Mouse (Mus musculus) spleen, adult 18-20 months (tissue): ENCODE data around the gene Rasal3.

Experiments used
- DNase-seq, 2 experiments: peaks; one replicate each; pipeline ENCODE4 v3.0.0; 2022; ENCODE audit warnings: mixed read lengths in 2 of 2

The Rasal3 gene

DNA sequence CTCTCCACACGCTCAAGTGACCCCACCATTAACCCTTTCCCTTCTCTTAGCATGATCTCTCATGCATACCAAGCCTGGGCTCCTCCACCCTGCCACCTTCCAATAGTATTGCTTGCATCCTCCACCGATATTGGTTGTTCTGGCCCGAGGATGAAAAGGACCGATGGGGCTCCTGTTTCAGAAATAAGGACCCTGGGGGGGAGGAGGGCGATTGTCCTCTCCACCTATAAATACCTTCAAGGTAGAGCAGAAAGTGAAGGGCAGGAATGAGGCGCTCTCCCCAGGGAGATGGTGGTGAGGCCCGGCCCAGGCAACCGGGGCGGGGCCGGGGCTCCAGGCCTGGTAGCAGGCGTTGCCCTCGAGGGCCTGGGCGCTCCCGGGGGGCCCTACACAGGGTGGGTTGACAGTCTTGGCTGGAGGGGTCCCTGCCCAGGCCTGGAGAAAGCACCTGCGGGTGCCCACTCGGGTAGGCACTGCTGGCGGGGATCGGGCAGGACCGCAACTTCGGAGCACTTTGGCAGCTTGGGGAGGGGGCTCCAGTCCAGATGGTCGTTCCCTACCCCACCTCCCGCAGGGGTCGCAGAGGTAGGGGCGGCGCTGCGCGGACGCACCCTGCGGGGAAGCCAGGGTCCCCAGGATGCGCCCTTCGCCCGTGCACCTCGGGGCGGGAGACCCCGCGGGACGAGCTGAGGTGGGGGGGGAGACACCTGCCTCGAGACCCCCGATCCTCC lies 14.8 kb downstream of the Rasal3 start:
- DNase-seq = peak; percentile 45 to 57

DNA sequence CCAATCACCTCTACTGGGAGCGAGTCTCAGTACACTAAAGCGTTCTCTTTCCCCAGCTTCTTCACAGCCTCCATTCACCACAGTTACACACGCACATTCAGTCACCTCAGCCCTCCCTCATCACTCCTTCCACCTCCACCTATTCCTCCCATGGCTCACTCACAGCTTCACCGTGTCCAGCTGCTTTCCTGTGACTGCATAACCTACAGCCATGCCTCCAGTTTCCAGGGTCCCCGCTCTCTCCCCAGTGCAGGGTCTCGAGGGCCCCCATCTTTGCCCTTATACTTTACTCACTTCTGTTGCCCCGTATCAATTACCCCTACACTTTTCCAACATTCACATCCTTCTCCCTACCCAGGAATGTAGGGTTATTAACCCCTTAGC lies 15.4 kb downstream of the Rasal3 start:
- no peak for DNase-seq

DNA sequence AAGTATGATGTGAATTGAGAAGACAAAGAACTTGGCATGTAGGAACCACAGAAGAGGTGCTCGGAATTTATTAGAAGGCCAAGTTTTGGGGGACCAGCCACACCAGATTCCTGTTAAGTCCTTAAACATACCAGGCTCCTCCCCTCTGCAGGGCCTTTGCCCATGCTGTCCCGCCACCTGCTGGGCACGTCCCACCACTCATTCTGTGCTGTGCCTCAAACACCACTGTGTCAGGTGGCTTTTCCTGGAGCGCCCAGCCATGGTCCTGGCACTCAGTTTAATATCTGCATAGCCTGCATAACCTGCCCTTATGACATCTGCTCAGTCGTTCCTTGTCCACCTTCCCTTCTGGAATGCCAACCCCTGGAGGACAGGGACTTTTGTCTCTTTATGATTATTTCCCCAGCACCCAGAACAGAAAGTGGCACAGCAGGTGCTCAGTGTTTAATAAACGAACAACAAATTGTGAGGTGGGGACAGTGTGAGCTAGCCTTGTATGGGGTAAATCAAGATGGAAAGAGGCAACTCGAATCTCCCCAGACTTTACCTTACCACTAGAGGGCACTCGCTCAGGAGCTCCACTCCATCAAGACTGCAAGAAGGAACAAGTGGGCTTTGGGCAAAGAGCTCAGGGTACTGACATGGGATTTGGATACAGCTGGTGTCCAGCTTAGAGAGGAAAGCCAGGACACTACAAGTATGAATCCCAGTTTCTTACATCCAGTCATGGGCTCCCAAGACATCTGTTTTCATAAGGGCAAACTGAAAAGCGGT lies 16.5 kb downstream of the Rasal3 start:
- peak in 1 of 2 experiments; percentile 53 for DNase-seq

DNA sequence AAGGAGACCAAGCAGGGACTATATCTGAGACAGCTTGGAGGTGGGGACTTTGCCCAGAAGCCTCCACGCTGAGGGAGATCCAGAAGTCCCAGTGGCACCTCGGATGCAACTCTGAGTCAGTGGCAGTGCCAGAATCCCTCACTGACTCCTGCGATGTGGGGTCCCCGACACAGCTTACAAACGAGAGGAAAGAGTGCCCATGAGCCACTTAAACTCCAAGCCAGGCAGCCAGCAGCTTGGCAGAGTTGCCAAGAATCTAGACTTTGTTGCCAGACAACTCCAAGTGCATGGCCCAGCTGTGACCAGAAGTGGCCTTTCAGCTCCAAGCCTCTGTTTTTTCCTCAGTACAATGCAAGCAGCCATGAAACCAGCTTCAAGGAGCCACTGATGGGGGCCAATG lies 19.7 kb downstream of the Rasal3 start:
- DNase-seq = no peak

DNA sequence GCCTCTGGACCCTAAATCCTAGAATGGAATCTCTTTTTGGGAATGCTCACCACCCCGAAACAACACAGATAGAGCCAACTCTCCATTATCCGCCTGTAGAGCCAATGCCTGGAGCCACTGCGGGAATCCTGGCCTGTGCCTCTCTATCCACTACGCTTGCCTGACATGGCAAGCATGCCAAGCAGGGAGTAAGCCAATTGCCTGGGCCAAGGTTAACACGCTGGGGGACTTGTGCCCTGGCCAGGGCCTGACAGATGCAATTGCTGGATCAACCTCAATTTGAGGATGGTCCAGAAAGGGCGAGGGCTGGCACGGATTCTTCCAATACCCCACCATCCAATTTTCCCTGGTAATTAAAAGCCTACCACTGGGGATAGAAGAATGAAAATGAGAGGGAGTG lies 20.8 kb downstream of the Rasal3 start:
- DNase-seq = no peak

DNA sequence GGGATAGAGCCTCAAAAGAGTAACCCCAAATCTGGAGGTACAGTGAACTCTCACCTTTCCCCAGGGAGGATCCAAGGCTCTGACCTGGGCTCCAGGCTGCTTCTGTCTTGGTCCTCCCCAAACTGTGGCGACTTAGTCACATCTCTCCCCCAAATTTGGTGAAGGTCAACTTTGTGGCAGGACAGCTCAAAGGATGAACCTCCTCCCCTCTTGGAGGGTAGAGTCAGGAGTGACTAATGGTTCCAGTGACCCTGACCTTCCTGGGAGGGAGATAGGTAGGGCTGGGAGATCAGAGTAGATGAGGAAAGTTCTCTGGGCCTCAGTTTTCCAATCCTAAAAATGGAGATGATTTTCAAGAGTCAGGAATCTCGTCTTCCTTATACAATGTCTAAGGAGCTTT lies 24.6 kb downstream of the Rasal3 start:
- no peak for DNase-seq

DNA sequence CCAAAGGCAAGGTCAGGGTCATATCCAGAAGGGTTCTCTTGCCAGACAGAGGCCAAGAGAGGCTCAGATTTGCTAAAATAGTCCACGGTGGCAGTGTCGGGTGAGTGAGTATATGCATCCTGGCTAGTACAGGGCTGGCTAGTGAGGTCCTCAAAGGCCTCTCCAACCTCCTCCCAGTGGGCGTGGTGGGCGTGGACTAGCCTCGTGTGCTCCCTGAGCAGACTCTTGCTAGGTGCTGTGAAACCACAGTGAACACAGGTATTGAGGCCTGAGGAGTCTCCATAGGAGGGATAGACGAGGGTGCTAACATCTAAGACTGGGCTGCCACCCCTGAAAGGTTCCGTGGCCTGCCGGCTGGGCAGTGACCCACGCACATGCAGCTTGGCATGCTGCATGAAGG lies 26.2 kb downstream of the Rasal3 start:
- no peak for DNase-seq

DNA sequence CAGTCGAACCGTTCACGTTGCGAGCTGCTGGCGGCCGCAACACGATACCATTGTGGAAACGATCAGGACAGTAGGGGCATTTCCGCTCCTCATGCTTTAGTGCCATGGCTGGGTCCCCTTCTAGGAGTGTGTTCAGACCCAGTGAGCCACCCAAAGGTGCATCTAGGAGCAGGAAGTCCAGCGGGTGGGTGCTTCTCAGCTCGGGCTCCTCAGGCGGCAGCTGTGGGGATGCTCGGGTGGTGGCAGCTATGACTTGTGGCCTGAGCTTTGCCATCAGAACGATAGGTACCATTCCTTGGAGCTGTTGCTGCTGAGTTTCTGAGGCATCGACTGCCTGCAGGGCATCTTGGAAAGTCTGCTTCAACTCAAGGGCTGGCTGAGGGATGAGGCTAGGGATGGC lies 26.9 kb downstream of the Rasal3 start:
- no peak for DNase-seq

DNA sequence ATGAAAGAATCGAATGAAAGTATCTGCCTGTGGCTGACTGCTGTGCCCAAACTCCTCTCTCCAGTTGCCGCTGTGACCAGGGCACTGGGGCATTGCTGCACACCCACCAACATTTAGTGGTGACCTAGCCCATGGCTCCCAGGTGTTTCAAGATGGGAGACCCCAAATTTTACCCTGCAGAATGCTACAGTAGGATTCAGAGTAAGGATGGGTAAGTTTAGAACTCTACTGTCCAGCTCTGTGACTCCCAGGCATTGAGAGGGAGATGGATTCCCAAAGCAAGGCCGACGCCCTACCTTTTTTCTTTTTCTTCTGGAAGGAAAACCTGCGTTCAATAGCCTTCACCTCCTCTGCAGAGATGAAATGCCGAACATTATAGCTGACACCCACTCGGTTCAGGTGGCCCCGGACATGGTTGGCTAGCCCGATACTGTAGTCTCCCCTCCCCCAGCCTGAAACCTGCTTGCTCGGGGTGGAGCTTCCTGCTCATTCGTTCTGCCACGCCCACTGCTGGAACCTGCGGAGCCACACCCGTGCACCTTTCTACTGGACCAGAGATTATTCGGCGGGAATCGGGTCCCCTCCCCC lies 34.3 kb downstream of the Rasal3 start:
- no peak for DNase-seq

DNA sequence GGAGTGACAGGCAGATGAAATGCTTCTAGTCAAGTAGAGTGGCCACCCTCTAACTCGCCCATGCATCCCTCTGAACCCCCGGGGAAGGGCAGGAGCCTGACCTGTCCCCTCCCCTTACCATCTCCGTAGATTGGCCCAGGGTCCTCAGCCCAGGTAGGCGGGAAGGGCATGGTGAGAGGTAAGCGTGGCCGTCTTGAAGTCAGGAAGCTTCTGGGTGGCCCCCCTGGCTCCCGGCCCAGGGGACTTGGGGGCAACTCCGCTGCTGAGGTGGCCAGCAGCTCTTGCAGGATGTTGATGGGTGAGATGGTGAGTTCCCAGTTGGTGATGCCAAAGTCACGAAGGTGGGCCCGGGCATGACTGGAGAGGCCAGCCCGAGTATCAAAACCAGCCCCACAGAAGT lies 35.7 kb downstream of the Rasal3 start:
- DNase-seq = no peak

DNA sequence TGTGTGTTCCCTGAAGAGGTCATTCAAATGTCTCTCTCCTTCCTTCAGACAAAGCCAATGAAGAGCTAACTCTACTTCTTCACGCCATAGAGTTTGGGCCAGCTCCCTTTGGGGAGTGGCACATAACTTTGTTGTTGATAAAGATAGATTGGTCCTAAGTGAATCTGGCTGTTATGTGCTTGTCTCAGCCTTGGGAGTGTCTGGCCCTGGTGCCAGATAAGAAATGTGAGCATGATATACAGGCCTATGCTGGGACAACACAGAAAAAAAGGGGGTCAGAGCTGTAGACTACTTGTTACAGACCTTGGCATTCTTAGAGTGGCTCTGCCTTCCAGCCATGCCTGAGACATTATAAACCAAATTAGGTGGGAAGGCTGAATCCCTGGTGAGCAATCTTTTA lies 38.1 kb downstream of the Rasal3 start:
- DNase-seq = no peak

DNA sequence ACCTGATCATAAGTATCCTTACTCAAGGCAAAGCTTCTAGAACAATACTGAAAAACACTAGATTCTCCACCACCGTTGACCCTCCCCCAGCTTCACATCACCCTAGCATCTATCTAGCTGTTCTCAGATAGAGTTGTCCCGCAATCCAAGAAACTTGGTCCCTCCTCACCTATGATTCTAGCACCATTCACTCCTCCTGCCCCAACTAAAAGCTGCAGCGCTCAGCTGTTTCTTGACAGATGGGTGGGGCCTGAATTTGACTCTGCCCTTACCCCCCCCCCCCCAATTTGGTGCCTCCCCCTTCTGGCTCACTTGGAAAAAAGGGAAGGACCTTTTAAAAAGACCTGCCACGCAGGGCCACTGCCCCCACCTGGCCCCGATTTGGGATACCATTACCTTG lies 38.5 kb downstream of the Rasal3 start:
- no peak for DNase-seq

DNA sequence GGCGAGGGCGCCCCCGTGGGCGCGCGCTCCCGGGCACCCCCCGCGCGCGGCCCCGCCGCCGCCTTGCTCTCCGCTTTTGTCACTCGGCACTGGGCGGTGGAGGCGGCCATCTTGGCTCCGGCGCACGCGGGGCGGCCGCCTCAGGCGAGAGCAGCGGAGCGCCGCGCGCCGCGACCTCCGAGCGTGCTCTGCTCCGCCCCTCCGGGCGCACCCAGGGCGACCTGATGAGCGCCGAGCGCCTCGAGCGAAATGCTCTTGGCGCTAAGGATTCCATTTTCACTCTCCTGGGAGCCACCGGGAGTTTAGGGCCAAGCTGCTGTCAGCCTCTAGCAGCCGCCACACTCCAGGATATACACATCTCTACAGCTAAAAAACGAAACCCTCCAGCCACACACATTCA lies 39.1 kb downstream of the Rasal3 start:
- peak; percentile 65 to 80 for DNase-seq

DNA sequence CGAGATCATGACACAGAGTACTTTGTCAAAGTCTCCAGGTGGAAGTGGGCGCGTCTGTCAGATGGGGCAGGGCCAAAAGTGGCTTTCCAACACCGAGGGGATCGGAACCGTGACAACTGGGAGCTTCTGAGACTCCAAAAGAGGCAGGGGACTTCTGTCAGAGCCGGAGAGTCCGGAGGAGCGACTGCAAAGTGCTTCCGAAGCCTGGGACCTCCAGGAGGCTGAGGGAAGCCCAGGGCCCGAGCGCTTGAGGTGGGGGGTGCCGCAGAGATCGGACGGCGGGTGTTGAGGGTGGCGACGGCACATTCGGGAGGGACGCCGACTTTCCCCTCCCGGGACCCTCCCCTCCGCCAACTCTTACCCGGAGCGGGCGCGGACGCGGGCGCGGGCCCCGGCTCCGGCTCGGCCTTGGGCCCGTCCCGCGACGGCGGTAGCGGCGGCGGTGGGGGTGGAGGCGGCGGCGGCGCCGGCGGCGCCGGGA lies 39.5 kb downstream of the Rasal3 start:
- DNase-seq = no peak

DNA sequence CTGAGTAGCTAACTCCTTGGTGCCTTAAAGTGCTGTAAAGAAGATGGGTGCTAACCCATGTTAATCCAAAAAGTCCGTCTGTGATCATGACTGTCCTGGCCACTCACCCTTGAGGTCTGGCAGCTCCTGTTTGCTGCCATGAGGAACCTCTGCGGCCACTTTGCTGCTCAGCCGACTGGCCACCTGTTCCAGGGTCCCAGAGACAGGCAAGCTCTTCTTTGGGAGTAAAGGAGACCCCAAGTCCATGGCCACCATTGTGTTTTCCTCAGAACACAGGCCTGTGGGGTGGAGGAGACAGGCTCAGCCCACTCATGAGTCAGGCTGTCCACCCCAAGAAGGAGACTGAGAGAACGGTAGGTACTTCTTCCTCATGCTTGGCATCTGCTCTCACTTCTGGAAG lies 40.7 kb downstream of the Rasal3 start:
- no peak for DNase-seq

DNA sequence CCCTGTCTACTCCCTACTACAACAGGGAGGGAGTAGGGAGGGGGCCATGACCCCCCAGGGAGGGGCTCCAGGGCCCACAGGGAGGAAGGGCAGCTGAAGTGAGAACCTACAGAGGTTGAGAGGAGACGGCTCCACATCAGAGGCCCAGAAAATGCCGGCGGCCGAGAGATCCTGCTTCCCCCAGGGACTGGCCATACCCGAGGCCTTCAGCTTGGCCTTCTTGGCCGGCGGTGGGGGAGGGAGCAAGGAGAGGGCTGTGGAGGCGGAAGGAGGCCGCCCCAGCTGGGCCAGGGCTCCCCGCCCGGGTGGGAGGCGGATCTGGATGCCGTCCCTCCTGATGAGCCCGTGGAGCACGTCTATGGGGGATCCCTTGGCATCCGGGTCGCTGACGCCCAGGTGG lies 43.5 kb downstream of the Rasal3 start:
- DNase-seq = no peak

DNA sequence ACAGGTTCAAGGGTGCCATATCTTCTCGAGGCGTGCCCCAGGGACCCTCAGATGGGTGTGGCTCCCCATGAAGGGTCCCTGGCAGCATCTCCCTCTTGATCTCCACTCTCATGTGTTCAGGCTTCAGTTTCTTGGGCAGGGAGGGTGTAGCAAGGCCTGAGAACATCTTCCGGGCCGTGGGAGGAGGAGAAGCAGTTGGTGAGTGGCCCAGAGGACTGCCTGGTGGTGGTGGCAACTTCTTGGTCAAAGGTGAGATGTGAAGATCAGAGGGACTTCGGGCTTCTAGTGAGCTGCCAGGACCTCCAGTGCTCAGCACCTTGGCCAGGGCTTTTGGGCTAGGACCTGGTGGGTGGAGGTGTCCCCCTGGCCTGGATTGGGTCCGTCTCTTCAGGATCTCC lies 44.4 kb downstream of the Rasal3 start:
- DNase-seq = no peak

DNA sequence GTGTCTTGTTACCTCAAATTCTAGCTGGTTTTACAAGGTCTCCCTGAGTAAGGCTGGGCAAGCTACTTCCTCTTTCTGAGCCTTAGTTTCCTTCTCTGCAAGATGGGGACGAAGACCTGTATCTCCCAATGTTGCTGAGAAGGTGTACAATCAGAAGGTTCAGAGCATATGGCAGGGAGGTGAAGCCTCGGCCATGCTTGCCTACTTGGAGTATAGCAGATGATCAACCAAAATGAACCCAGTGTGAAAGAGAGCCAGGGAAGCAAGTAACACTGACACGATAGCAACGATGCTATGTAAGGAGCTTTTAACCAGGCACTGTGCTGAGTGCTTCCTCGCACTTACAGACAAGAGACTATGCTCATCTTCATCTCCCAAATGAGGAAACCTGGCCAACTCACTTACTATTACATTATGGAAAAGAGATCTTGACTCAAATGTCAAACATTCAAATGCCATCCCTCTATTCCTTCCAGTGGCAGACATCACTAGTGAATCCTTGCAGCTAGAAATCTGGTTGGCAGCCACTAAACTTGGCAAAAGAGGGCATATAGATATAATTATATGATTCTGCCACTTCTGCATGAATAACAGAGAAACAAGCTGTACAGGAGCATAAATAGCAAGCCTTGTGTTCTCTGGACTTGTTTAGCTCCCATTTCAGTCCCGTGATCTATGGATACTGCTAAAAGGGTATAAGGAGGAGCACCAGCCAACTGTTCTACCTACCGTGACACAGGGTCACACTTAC lies 45.0 kb downstream of the Rasal3 start:
- no peak for DNase-seq

DNA sequence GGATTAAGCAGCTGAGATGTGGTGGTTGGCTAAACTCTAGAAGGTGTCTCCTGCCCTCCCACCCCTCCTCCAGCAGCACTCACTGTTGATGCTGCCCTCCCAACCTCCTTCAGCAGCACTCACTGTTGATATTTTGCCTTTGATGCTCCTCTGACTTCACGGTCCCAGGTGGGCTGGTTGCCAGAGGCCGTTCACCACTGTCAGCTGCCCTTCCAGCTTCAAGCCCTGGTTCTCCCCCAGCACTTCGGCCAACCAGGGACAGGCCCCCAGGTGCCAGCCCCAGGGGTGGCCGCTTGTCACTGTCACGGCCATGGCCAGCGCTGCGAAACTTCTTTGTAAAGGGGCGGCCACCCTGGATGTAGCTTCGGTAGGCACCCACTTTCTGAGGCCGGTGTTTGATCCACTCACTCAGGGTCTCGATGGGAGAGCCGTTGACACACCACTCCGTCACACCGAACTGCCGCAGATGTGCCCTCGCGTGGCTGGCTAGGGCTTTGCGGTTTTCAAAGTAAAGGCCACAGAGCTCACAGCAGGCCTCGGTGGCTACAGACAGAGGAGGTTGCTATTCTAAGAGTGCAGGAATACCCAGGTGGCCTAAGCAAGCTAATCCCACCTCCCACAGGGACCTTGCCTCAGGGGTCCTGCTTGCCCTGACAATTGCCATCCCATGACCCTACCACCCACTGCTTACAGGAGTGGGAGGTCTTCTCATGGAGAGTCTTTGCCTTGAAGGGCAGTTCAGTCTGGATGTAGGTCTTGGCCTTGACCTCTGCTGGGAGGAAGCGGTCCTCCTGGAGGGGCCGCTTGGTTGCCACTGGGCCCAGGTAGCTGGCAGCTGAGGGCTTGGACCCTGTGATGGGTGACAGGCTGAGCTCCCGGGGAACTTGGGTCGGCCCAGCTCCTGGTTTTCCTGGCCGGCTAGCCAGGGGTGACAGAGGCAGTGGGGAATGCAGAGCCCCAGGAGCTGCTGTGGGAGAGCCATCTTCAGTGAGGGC lies 46.3 kb downstream of the Rasal3 start:
- DNase-seq = no peak

DNA sequence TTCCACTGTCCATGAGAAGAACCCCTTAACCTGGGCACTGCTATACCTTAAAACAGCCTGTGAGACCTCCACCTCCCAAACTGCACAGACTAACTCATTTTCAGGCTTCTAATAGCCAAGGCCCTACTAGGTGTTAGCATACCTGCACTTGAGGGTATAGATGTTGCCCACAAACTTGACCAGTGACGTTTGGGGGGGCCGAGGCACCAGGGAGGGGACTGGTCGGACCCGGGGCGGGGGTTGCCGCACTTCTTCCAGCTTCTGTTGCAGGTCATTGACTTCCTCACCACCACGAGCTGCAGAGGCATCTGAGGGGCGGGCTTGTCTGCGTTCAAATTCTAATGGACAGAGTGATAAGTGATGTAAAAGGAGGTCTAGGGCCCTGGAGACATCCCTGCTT lies 47.1 kb downstream of the Rasal3 start:
- DNase-seq = no peak

DNA sequence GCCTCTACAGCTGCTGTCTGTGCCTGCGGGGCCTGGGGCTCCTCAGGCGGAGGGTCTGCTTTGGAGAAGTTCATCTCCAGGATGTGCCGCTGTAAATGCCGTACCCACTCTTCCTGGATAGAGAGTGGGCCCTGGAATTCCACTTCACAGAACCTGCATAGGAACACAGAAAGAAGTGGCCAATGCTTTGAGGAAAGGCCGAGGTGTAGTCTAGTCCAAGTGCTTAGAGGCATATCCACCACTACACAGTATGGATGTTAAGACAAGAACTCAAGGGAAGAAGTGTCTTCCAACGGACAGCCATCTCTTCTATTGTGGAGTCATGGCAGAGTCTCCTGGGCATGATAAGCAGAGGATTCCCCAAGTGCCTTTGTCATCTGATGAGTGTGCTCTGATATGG lies 48.4 kb downstream of the Rasal3 start:
- DNase-seq = no peak

DNA sequence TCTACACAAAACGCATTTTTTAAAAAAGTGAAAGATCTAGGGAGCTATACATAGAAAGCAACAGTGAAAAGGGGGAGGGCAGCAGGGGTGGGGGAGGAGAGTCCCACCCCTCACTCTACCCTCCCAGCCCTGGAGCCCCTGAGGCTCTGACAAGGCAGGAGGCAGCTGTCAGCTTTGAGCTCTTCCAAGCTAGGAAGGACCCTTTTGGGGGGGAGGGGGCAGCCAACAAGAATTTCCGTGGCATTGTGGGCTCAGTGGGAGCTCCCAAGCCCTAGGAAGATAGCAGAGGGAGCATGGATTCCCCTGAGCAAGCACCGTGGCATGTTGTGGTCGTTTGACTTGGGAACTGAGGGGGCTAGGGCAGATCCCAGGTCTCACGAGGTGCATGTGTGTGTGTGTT lies 49.2 kb downstream of the Rasal3 start:
- no peak for DNase-seq
